27 mouse cellular contexts compared by ENCODE assay signal in genomic region chr4:124626836-124627235, GRCm38 (mm10). TPM values are rescaled to one million over a fixed set of nuclear protein-coding genes. Genes with fewer than 3 reads are reported as not detected.
A peak's percentile ranks its signal among the peaks of the same experiment; 100 is the strongest.
DNase-seq lines count a peak whose midpoint lies in the region; ATAC-seq lines count a peak whose summit lies in the region.
"Had no signal": no experiment of that assay in that cellular context is flagged by ENCODE, and none has a peak within 500 bp of the region (broad histone marks: within the 10 kb centered on the region; RNA-seq: fewer than 3 reads in every experiment).

No protein-coding gene starts in this region.

- H3K9me3 ChIP-seq in embryonic facial prominence, embryonic 14.5 days (ENCODE audit: control insufficient read depth, low read length) = no peaks in the 10 kb centered on the region
- H3K9me3 ChIP-seq in embryonic facial prominence, embryonic 10.5 days = no peaks in the 10 kb centered on the region
- H3K9me3 ChIP-seq in embryonic facial prominence, embryonic 15.5 days (replicated peaks) = no peaks in the 10 kb centered on the region

- H3K4me2 ChIP-seq in embryonic facial prominence, embryonic 14.5 days (ENCODE audit: low read depth, low read length) = no peak overlapping the region
- no peak overlapping the region for H3K4me2 ChIP-seq in embryonic facial prominence, embryonic 15.5 days (replicated peaks)
- H3K4me2 ChIP-seq: heart, embryonic 11.5 days had no signal

- no peaks in the 10 kb centered on the region for H3K36me3 ChIP-seq in embryonic facial prominence, embryonic 14.5 days (ENCODE audit: control insufficient read depth, insufficient read depth, low read length)
- no peaks in the 10 kb centered on the region for H3K36me3 ChIP-seq in embryonic facial prominence, embryonic 10.5 days (replicated peaks)
- H3K36me3 ChIP-seq in embryonic facial prominence, embryonic 15.5 days = no peaks in the 10 kb centered on the region

- H3K27ac ChIP-seq in embryonic facial prominence, embryonic 14.5 days (replicated peaks; ENCODE audit: low read depth, low read length) = no peak overlapping the region
- H3K27ac ChIP-seq in embryonic facial prominence, embryonic 10.5 days (replicated peaks) = no peak overlapping the region
- no peak overlapping the region for H3K27ac ChIP-seq in embryonic facial prominence, embryonic 15.5 days (replicated peaks)
- H3K27ac ChIP-seq: kidney, postnatal 0 days had no signal

- ATAC-seq in embryonic facial prominence, embryonic 14.5 days (ENCODE audit: low read depth) = 0 out of 2 replicates have a peak, but pooled peaks have one; percentile 12
- ATAC-seq in embryonic facial prominence, embryonic 15.5 days (ENCODE audit: insufficient number of reproducible peaks, low FRiP score, low TSS enrichment, low read depth) = peak; percentile 61
- ATAC-seq: midbrain, embryonic 16.5 days had no signal

- H3K9ac ChIP-seq in embryonic facial prominence, embryonic 14.5 days (ENCODE audit: low read depth, low read length) = no peak overlapping the region
- no peak overlapping the region for H3K9ac ChIP-seq in embryonic facial prominence, embryonic 15.5 days

- 83% methylated on average over 1 of the region's 1 CpGs for WGBS in embryonic facial prominence, embryonic 14.5 days
- 88% methylated on average over 1 of the region's 1 CpGs for whole genome bisulfite sequencing in embryonic facial prominence, embryonic 10.5 days
- 57% methylated on average over 1 of the region's 1 CpGs for WGBS in embryonic facial prominence, embryonic 15.5 days

- DNase-seq in embryonic facial prominence, embryonic 14.5 days (ENCODE audit: low spot score) = peak; percentile 49
- DNase-seq in embryonic facial prominence, embryonic 10.5 days (ENCODE audit: low spot score) = no peak
- DNase-seq in left cerebral cortex, postnatal 4 days = peak; percentile 60
- no peak for DNase-seq in left cerebral cortex, postnatal 14 days (ENCODE audit: low spot score in 2 of 2)
- DNase-seq in Muller cell, postnatal 12 days (ENCODE audit: inconsistent ontology term) = peak; percentile 22
- no peak for DNase-seq in kidney, adult 8-10 months
- no peak for DNase-seq in gastrocnemius, postnatal 25 days
- DNase-seq: adrenal gland, adult 8-10 months; cerebellum, adult 11-12 months; heart, postnatal 10 days; kidney, adult 11 months; liver; lung, adult 18-20 months; lung, postnatal 14 days; right cerebral cortex, postnatal 4 days; thymus, adult 2 months had no signal

- H3K27me3 ChIP-seq in embryonic facial prominence, embryonic 14.5 days (replicated peaks; ENCODE audit: control insufficient read depth, insufficient read depth, low read length) = no peaks in the 10 kb centered on the region
- H3K27me3 ChIP-seq in embryonic facial prominence, embryonic 10.5 days (replicated peaks; ENCODE audit: low read depth, poor library complexity, severe bottlenecking) = peaks cover 14% of the 10 kb centered on the region
- H3K27me3 ChIP-seq in embryonic facial prominence, embryonic 15.5 days = no peaks in the 10 kb centered on the region

- H3K4me3 ChIP-seq in embryonic facial prominence, embryonic 14.5 days (ENCODE audit: low read depth, low read length) = no peak overlapping the region
- H3K4me3 ChIP-seq in embryonic facial prominence, embryonic 10.5 days = no peak overlapping the region
- no peak overlapping the region for H3K4me3 ChIP-seq in embryonic facial prominence, embryonic 15.5 days (replicated peaks)

- peaks cover 13% of the 10 kb centered on the region for H3K4me1 ChIP-seq in embryonic facial prominence, embryonic 14.5 days (ENCODE audit: control insufficient read depth, insufficient read depth, low read length)
- peaks cover 22% of the 10 kb centered on the region for H3K4me1 ChIP-seq in embryonic facial prominence, embryonic 10.5 days
- peaks cover 10% of the 10 kb centered on the region; the same call in 1 of the 2 replicates for H3K4me1 ChIP-seq in embryonic facial prominence, embryonic 15.5 days

- intact Hi-C loops in left cerebral cortex, postnatal 4 days (cut with DNase I) = no loop called here
- intact Hi-C loops in left cerebral cortex, postnatal 14 days (cut with DNase I) = no loop called here

RNA-seq across cellular contexts. Expression of gene 3100002H09Rik, which starts 16.2 kb away (rescaled TPM):
- polyA plus RNA-seq in embryonic facial prominence, embryonic 14.5 days (2014; fragmentation: Nextera tagmentation; extraction: Ambion mirVana) = 0.47 TPM in 1 of 2 replicates, not detected in the other
- 0.24 TPM in 1 of 2 replicates, not detected in the other for polyA plus RNA-seq in embryonic facial prominence, embryonic 10.5 days (2016; fragmentation: Nextera tagmentation; extraction: Ambion mirVana)
- 1 to 10 TPM in 1 of 2 experiments, under 1 TPM in 1; 0.99 to 1.5 TPM for total RNA-seq in left cerebral cortex, postnatal 4 days (2021)
- under 1 TPM; 0.40 to 0.55 TPM for total RNA-seq in left cerebral cortex, postnatal 14 days (2021)
- polyA plus RNA-seq in embryonic facial prominence, embryonic 15.5 days (2015; fragmentation: Nextera tagmentation; extraction: Ambion mirVana) = 0.25 and 0.66 TPM in 2 replicates
- not detected for total RNA-seq in gastrocnemius, postnatal 25 days (2021)
- total RNA-seq: adrenal gland, adult 8-10 months; gastrocnemius, postnatal 4 days; heart, postnatal 10 days; megakaryocyte, adult 5-6 weeks; MEL; neutrophil, adult 5-6 weeks had no signal
- polyA plus RNA-seq: embryonic facial prominence, embryonic 11.5 days; heart, embryonic 11.5 days; kidney, postnatal 0 days; stomach, embryonic 16.5 days; thymus, adult 2 months; urinary bladder, adult 2 months had no signal

RNA-seq across cellular contexts. Expression of gene Pou3f1, which starts 29.8 kb away (rescaled TPM):
- polyA plus RNA-seq in embryonic facial prominence, embryonic 14.5 days (2014; fragmentation: Nextera tagmentation; extraction: Ambion mirVana) = 1.2 and 1.7 TPM in 2 replicates
- 1.7 and 2.5 TPM in 2 replicates for polyA plus RNA-seq in embryonic facial prominence, embryonic 10.5 days (2016; fragmentation: Nextera tagmentation; extraction: Ambion mirVana)
- total RNA-seq in left cerebral cortex, postnatal 4 days (2021) = 10 to 100 TPM; 42.4 to 52.0 TPM
- 10 to 100 TPM; 29.9 to 30.1 TPM for total RNA-seq in left cerebral cortex, postnatal 14 days (2021)
- polyA plus RNA-seq in embryonic facial prominence, embryonic 15.5 days (2015; fragmentation: Nextera tagmentation; extraction: Ambion mirVana) = 4.4 and 4.9 TPM in 2 replicates
- total RNA-seq in gastrocnemius, postnatal 25 days (2021) = under 1 TPM; 0.38 to 0.43 TPM
- total RNA-seq: megakaryocyte, adult 5-6 weeks; MEL; neutrophil, adult 5-6 weeks had no signal

Comparison
In these comparisons a context has a peak if more than half of its experiments do, and no peak if none do; other contexts are left out.
1. DNase-seq: peak in embryonic facial prominence, embryonic 14.5 days (single experiment), left cerebral cortex, postnatal 4 days (single experiment) and Muller cell, postnatal 12 days (single experiment); none in embryonic facial prominence, embryonic 10.5 days (single experiment), left cerebral cortex, postnatal 14 days (0 of 2), kidney, adult 8-10 months (0 of 2) and gastrocnemius, postnatal 25 days (single experiment).
2. RNA of gene Pou3f1, which starts 29.8 kb away (total RNA-seq): 42.4 to 52.0 TPM in left cerebral cortex, postnatal 4 days and 29.9 to 30.1 TPM in left cerebral cortex, postnatal 14 days; 0.38 to 0.43 TPM in gastrocnemius, postnatal 25 days; every median in the first group is over 10 times any median in the second.